Mouse (Mus musculus): Measurements from ENCODE around the gene Daam1. TPM values are rescaled to one million over a fixed set of nuclear protein-coding genes. Genes with fewer than 3 reads are reported as not detected.
A peak's percentile ranks its signal among the peaks of the same experiment; 100 is the strongest.

Gene Daam1
- polyA plus RNA-seq, 1 experiment = 10.1 TPM

- Histone ChIP-seq H3K4me3 (no peak overlapping the region), H3ac (ENCODE audit: control insufficient read depth, insufficient read length) (no peak overlapping the region), H3K4me2 (ENCODE audit: low read depth) (no peak overlapping the region), H3K27me3 (ENCODE audit: control insufficient read depth, insufficient read depth, insufficient read length) (peaks cover 20% of the 10 kb centered on the region), H3K36me3 (ENCODE audit: control insufficient read depth, insufficient read depth) (no peaks in the 10 kb centered on the region), H3K79me2 (ENCODE audit: control insufficient read depth, insufficient read depth) (no peaks in the 10 kb centered on the region)
- TF ChIP-seq MYOG (IDR thresholded peaks at IDR 0.05; ENCODE audit: control insufficient read depth in 1 of 3, insufficient read depth in 1 of 3, insufficient read length in 2 of 3, low read depth in 2 of 3) (no peak), TCF12 (IDR thresholded peaks at IDR 0.05; ENCODE audit: insufficient read depth, poor library complexity, severe bottlenecking) (no peak), SRF (IDR thresholded peaks at IDR 0.05; ENCODE audit: control insufficient read depth, insufficient read length, low read depth) (no peak), USF1 (IDR thresholded peaks at IDR 0.05; ENCODE audit: low read depth) (no peak), CEBPB (IDR thresholded peaks at IDR 0.05; ENCODE audit: insufficient read depth, poor library complexity, severe bottlenecking) (no peak), REST (IDR thresholded peaks at IDR 0.05; ENCODE audit: insufficient read depth, insufficient read length) (no peak), TCF3 (IDR thresholded peaks at IDR 0.05; ENCODE audit: insufficient read length, low read depth) (no peak), MAX (IDR thresholded peaks at IDR 0.05; ENCODE audit: low read depth) (no peak), MYOD1 (IDR thresholded peaks at IDR 0.05; ENCODE audit: control insufficient read depth in 1 of 3, insufficient read length in 2 of 3, low read depth in 2 of 3) (no peak), POLR2AphosphoS2 (IDR thresholded peaks at IDR 0.05; ENCODE audit: insufficient read length, low read depth) (no peak), E2F4 (IDR thresholded peaks at IDR 0.05; ENCODE audit: insufficient read depth) (no peak), POLR2A (IDR thresholded peaks at IDR 0.05; ENCODE audit: insufficient read length, low read depth) (no peak)
Measured at GRCm38 (mm10) chr12:71824927-71825326, 6.0 kb upstream of the Daam1 start.

- Histone ChIP-seq H3K36me3 (ENCODE audit: control insufficient read depth, insufficient read depth) (no peaks in the 10 kb centered on the region), H3K27me3 (ENCODE audit: control insufficient read depth, insufficient read depth, insufficient read length) (peaks cover 20% of the 10 kb centered on the region), H3K4me3 (peak overlapping the region; percentile 89), H3K4me2 (ENCODE audit: low read depth) (peak overlapping the region; percentile 98), H3K79me2 (ENCODE audit: control insufficient read depth, insufficient read depth) (peaks cover 36% of the 10 kb centered on the region), H3ac (ENCODE audit: control insufficient read depth, insufficient read length) (no peak overlapping the region)
- no peak for TF ChIP-seq TCF3 (IDR thresholded peaks at IDR 0.05; ENCODE audit: insufficient read length, low read depth)
- TF ChIP-seq REST (IDR thresholded peaks at IDR 0.05; ENCODE audit: insufficient read depth, insufficient read length) = no peak
- TF ChIP-seq MAX (IDR thresholded peaks at IDR 0.05; ENCODE audit: low read depth) = no peak
- TF ChIP-seq POLR2A (IDR thresholded peaks at IDR 0.05; ENCODE audit: insufficient read length, low read depth) = no peak
- TF ChIP-seq POLR2AphosphoS2 (IDR thresholded peaks at IDR 0.05; ENCODE audit: insufficient read length, low read depth) = no peak
- no peak for TF ChIP-seq MYOG (IDR thresholded peaks at IDR 0.05; ENCODE audit: control insufficient read depth in 1 of 3, insufficient read depth in 1 of 3, insufficient read length in 2 of 3, low read depth in 2 of 3)
- TF ChIP-seq SRF (IDR thresholded peaks at IDR 0.05; ENCODE audit: control insufficient read depth, insufficient read length, low read depth) = no peak
- no peak for TF ChIP-seq CEBPB (IDR thresholded peaks at IDR 0.05; ENCODE audit: insufficient read depth, poor library complexity, severe bottlenecking)
- no peak for TF ChIP-seq USF1 (IDR thresholded peaks at IDR 0.05; ENCODE audit: low read depth)
- no peak for TF ChIP-seq E2F4 (IDR thresholded peaks at IDR 0.05; ENCODE audit: insufficient read depth)
- TF ChIP-seq TCF12 (IDR thresholded peaks at IDR 0.05; ENCODE audit: insufficient read depth, poor library complexity, severe bottlenecking) = no peak
Measured at GRCm38 (mm10) chr12:71830139-71830538, 739 bp upstream of the Daam1 start.

- TF ChIP-seq POLR2AphosphoS2 (IDR thresholded peaks at IDR 0.05; ENCODE audit: insufficient read length, low read depth) = no peak
- TF ChIP-seq REST (IDR thresholded peaks at IDR 0.05; ENCODE audit: insufficient read depth, insufficient read length) = no peak
- Histone ChIP-seq H3K36me3 (ENCODE audit: control insufficient read depth, insufficient read depth) (no peaks in the 10 kb centered on the region), H3ac (ENCODE audit: control insufficient read depth, insufficient read length) (peak overlapping the region; percentile 50), H3K4me2 (ENCODE audit: low read depth) (peak overlapping the region; percentile 93), H3K79me2 (ENCODE audit: control insufficient read depth, insufficient read depth) (peaks cover 50% of the 10 kb centered on the region), H3K27me3 (ENCODE audit: control insufficient read depth, insufficient read depth, insufficient read length) (peaks cover 14% of the 10 kb centered on the region), H3K4me3 (peak overlapping the region; percentile 89)
Measured at GRCm38 (mm10) chr12:71831258-71832087, 595 bp downstream of the Daam1 start.

GRCm38 (mm10) chr12:71832225-71832624 lies 1.3 kb downstream of the Daam1 start:
- H3ac ChIP-seq (ENCODE audit: control insufficient read depth, insufficient read length) = peak overlapping the region; percentile 50
- H3K36me3 ChIP-seq (ENCODE audit: control insufficient read depth, insufficient read depth) = no peaks in the 10 kb centered on the region
- TF ChIP-seq REST (IDR thresholded peaks at IDR 0.05; ENCODE audit: insufficient read depth, insufficient read length) (no peak), USF1 (IDR thresholded peaks at IDR 0.05; ENCODE audit: low read depth) (no peak), POLR2AphosphoS2 (IDR thresholded peaks at IDR 0.05; ENCODE audit: insufficient read length, low read depth) (no peak), MYOG (IDR thresholded peaks at IDR 0.05; ENCODE audit: control insufficient read depth in 1 of 3, insufficient read depth in 1 of 3, insufficient read length in 2 of 3, low read depth in 2 of 3) (peak in 1 of 3 experiments; percentile 61)
- peaks cover 10% of the 10 kb centered on the region for H3K27me3 ChIP-seq (ENCODE audit: control insufficient read depth, insufficient read depth, insufficient read length)
- H3K79me2 ChIP-seq (ENCODE audit: control insufficient read depth, insufficient read depth) = peaks cover 57% of the 10 kb centered on the region
- peak overlapping the region; percentile 93 for H3K4me2 ChIP-seq (ENCODE audit: low read depth)
- peak overlapping the region; percentile 89 for H3K4me3 ChIP-seq

- Histone ChIP-seq H3K4me2 (ENCODE audit: low read depth) (no peak overlapping the region), H3K79me2 (ENCODE audit: control insufficient read depth, insufficient read depth) (peaks cover 75% of the 10 kb centered on the region), H3K4me3 (no peak overlapping the region), H3K27me3 (ENCODE audit: control insufficient read depth, insufficient read depth, insufficient read length) (no peaks in the 10 kb centered on the region), H3ac (ENCODE audit: control insufficient read depth, insufficient read length) (no peak overlapping the region), H3K36me3 (ENCODE audit: control insufficient read depth, insufficient read depth) (no peaks in the 10 kb centered on the region)
- TF ChIP-seq TCF3 (IDR thresholded peaks at IDR 0.05; ENCODE audit: insufficient read length, low read depth) = no peak
- TF ChIP-seq POLR2AphosphoS2 (IDR thresholded peaks at IDR 0.05; ENCODE audit: insufficient read length, low read depth) = no peak
- no peak for TF ChIP-seq REST (IDR thresholded peaks at IDR 0.05; ENCODE audit: insufficient read depth, insufficient read length)
- no peak for TF ChIP-seq POLR2A (IDR thresholded peaks at IDR 0.05; ENCODE audit: insufficient read length, low read depth)
- no peak for TF ChIP-seq USF1 (IDR thresholded peaks at IDR 0.05; ENCODE audit: low read depth)
- no peak for TF ChIP-seq MYOG (IDR thresholded peaks at IDR 0.05; ENCODE audit: control insufficient read depth in 1 of 3, insufficient read depth in 1 of 3, insufficient read length in 2 of 3, low read depth in 2 of 3)
- TF ChIP-seq CEBPB (IDR thresholded peaks at IDR 0.05; ENCODE audit: insufficient read depth, poor library complexity, severe bottlenecking) = no peak
- TF ChIP-seq TCF12 (IDR thresholded peaks at IDR 0.05; ENCODE audit: insufficient read depth, poor library complexity, severe bottlenecking) = no peak
- no peak for TF ChIP-seq MAX (IDR thresholded peaks at IDR 0.05; ENCODE audit: low read depth)
- no peak for TF ChIP-seq MYOD1 (IDR thresholded peaks at IDR 0.05; ENCODE audit: control insufficient read depth in 1 of 3, insufficient read length in 2 of 3, low read depth in 2 of 3)
Measured at GRCm38 (mm10) chr12:71834041-71834440, 3.2 kb downstream of the Daam1 start.
